Mouse (Mus musculus): ENCODE results near the gene Magi2.

Magi2 gene

DNA sequence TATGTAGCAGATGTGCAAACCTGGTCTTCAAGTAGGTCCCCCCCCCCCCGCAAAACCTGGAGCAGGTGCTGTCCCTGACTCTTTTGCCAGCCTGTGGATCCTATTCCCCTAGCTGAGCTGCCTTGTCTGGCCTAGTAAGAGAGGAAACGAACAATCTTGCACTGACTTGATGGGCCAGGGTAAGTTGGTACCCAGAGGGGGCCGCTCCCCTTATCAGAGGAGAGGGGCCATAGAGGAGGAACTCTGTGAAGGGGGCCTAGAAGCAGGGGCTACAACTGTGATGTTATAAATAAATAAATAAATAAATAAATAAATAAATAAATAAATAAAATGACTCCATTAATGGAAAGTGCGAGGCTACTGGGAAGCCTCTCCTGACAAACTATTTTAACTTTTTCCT lies 848.0 kb downstream of the Magi2 start:
- DNase-seq (ENCODE audit: low spot score) = no peak

DNA sequence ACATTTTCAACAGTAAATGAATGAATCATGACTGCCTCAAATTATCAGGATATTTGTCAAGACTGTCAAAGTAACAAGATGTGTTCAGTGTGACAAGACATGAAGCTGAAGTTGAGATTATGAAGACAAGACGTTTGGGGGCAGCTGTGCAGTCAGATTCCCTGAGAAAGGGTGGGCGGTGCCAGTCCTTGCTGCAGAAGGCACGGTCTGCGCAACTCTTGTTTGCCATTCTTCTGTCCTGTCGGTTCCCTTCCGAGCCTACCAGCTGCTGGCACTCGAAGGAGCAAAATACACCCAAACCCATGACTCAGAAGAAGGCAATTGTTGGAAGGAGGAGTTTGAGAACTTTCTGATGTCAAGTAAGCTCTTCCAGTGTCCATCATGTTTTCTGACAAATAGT lies 852.1 kb downstream of the Magi2 start:
- no peak for DNase-seq (ENCODE audit: low spot score)

DNA sequence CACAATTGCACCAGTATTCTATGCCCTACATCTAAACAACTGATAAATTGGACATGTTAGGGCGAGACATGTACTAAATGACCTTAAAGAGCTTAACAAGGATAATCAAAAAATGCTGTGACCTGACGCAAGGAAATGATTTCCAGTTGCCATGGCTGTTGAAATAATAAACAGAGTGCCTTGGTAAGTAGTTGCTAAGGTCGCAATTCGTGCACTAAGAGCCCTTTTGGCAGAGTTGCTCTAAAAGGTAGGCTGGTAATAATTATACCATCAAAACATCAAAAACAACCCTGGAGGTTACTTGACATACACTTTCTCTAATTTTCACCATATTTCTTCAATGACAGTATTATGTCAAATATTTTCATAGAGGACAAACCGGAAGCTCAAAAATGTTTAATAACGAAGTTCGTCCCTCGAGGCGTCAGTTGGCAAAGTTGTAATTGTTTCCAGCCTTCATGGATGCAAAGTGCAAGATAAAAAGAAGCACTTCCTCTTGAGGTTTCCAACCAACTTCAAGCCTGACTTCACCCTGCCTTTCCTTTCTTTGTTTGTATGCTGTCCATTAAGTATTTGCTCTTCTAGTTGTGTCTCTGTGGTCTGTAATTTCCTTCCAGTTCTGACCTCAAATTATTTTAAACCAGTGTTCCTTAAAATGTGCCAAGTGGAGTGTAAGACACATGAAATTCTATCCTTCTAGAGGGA lies 853.9 kb downstream of the Magi2 start:
- no peak for DNase-seq (ENCODE audit: low spot score)

DNA sequence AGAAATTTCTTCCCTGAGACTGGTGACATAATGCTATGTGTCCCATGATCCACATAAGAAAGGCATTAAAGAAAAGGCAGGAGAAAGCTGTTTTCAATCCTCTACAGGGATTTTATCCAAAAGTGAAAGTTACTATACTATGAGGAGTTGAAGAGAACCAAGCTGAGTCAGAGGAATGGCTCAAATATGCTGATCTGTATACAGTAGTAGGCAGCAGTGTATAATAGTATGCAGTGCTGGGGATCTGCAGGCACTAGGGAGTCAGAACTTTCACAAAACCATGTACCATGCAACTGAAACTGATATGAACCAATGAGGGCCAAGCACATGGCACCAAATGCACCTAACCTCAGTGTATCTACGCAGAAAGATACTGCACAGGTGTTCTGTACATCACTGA lies 855.5 kb downstream of the Magi2 start:
- DNase-seq (ENCODE audit: low spot score) = no peak

DNA sequence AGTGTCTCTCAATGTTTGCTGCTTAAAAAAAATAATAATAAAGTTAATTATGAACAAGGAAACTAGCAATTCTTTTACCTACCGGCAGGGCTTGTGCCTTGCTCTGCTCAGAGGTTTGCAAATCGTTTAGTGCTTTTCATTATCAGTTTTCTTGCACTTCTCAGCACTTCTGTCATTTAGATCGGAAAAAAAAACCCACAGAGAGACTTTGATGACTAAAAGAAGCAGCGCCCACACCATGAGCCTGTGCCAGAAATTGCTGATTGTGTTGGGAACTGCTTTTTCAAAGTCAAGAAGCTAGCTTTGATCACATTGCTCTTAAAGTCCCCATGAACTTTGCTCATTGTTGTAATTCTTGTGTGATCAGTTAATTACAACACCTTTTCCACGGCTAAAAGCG lies 860.2 kb downstream of the Magi2 start:
- no peak for DNase-seq (ENCODE audit: low spot score)

DNA sequence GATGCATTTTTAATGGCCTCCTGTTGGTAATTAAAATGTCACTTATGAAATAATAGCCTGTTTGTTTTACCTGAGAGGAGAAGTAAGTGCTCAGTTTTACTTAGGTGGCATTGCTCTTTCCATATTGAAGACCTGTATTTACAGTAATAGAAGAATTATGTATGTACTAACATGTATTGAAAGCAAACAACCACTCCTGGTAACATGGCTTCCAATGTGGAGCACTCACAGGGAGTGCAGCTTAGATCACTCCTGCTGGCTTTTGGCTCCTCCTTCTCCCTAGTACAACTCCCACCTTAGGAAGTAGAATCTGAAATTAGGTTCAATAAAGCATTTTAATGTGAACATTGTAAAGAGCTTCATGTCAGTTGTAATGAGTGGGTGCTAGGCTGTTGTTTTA lies 877.0 kb downstream of the Magi2 start:
- DNase-seq (ENCODE audit: low spot score) = no peak

DNA sequence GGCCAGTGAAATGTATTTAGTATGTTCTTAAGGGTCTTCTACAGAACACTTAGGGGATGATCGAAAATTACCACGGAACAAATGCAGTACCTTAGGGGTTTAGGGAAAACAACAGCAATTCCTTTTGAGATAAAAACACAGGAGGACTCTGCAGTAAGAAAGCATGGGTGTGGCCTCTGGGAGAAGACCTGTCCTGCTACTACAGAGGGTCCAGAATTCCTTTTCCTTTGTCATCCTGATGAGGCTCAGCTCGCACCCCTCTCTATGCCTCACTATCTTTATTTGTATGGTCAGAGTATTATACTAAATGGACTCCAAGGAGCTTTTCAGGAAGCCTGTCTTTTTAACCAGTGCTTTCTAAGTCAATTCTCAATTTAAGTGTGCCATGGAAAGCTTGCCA lies 877.7 kb downstream of the Magi2 start:
- no peak for DNase-seq (ENCODE audit: low spot score)

DNA sequence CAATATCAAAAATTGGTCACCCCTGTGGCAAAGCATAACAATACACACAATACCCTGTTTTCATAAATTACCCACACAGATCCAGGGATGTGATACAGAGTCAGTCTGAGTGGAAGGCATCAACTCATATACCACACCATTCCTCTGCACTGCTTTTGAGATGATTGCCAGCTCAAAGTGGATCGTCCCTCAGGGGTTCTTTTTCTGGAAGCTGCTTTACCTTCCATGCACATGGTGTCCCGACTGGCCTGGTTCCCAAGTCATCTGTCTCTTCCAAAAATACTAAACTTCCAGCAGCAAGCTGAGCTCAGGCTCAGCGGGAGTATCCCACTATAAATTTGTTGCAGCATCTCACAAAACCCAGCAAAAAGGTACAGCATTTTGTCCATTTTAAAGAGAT lies 882.7 kb downstream of the Magi2 start:
- no peak for DNase-seq (ENCODE audit: low spot score)

DNA sequence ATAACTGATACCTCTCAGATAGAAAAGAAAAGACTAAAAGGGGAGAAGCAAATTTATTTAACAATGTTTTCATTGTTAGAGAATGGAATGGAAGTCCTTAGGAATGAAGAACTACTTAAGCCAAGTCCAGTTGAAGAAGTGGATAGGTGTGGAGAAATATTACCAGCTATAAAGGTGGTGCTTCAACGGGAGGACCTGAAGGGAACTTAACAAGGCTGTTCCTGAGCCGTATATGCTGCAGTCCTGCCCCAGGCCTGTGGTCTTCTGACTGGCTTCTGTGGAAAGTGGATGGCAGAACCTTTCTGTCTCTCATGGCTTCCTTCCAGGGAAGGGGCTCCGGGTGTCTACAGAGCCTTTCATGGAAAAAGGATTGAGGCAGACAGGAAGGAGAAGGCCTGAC lies 890.3 kb downstream of the Magi2 start:
- DNase-seq (ENCODE audit: low spot score) = no peak

DNA sequence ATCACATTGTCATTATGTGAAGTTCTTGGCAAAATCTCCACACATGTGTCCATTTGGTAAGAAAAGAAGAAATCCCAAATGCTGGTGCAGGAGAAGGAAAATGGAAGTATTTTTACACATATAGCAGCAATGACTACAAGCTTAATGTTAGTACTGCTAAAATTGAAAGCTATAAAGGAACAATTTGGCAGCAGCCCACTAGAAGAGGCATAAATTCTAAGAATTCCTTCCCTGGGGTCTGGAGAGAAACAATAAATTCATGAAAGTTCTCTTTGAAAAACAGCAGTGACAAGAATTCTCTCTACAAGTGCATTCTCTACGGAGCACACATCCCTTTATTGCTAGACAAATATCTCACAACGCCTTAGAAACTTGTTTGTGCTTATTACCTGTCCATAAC lies 913.4 kb downstream of the Magi2 start:
- DNase-seq (ENCODE audit: low spot score) = no peak

DNA sequence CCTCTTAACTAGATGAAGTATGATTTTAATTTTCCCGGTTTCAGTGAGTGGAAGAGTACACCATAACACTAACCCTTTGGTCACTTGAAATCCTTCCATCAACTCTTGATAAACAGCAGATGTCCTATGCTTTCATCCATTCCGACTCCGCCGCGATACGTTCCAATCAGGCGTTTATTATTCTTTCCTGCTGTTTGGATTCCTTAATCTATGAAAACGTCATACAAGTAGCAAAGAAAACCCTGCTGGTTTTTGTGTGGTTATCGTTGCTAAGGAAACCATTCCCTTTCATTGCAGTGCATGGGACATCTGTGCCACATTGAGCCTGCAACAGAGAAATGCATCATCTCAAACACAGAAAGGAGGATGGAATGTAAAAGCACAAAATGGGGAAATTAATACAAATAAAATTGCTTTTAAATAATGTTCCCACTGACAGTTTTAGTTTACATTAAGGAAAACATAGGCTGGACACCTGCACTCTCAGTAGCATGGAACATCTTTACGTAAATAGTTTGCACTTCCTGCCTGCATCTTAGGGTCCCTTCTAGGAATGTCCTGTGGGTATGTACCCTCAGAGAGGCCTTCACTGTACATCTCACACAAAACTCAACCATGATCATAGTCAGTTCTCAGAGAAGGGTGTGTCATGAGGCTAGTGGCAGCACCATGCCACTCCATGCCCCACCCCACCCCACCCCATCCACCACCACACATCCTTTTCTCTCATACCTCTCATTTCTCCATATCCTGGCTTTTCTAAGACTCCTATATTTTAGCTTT lies 914.0 kb downstream of the Magi2 start:
- no peak for DNase-seq (ENCODE audit: low spot score)

DNA sequence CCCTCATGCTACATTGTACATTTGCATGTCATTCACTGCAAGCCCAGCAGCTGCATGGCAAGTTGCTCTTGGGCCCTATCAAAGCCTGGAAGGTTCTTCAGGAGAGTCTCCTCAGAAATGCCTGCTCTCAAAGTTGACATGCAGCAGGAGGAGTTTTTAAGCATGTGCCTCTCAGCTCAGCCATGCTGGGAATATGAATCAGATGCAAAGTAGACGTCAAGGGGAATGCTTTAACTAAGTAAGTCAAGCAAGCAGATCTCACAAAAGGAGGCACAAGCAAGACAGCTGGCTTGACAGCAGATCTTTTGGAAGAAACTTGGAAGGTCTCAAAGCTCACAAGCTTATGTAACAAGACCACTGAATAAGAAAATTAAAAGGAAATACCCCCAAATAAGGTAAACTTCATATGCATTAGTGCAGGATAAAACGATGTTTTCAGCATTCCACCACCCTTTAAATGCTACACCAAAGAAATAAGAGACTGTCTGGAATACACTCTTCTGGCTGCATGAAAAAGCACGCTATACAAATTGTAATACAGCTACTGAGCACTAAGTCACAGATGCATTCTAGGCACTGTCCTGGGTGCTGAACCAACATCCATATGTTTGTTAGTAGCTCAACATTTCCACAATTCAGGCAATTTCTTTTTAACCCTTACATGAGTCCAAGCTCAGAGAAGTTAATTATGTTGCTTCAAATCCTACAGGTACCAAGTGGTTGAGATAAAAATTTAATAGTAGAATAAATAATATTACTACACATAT lies 926.7 kb downstream of the Magi2 start:
- DNase-seq (ENCODE audit: low spot score) = no peak

DNA sequence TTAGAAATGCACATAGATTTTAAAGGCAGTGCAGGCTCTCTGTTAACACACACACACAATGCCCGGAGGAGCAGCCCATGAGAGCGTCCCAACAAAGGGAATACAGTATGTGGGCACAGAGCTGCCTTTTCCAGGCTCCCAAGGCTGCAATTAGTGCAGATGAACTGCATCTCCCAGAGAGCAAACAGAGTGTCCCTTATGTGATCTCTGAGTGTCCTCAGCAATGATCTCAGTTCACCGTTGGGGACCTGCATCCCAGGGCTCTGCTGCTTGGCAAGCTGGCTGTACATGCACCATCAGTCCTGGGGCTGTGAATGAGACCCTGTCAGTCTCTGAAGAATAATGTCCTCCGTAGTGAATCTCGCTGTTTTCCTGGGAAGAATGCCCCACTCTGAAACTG lies 969.9 kb downstream of the Magi2 start:
- no peak for DNase-seq (ENCODE audit: low spot score)

DNA sequence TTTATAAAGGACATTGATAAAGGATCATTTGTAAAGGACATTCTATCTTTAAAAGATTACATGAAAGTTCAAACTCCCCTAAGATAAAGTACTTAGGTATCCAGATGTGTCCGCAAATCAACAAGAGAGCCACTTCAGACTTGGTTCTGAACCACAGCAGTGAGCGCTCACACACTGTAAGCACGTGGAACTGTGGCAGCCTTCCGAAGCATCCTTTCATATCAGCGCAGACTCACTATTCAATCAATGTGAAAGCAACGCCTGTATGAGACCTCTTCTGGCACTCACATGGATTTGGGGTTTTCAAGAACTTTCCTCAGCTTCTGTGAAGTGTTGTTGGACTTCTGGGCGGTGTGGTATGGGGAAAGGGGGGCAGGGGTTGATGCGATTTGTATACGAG lies 970.6 kb downstream of the Magi2 start:
- no peak for DNase-seq (ENCODE audit: low spot score)

DNA sequence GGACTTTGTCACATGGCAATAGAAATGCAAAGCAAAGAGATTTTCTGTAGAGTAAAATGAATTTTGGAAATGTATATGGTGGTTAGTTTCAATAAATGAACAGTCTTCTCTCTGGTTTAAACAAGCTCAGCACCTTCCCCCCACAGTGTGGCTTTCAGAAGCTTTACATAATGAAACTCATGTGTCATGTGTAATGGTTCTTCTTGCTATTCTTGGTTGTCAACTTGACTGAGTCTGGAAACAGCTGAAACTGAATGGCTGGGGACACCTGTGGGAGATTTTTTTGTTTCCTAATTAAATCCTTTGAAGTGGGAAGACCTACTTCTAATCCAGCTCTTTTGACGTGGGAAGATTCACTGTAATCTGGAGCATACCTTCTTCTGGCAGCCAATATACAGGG lies 974.5 kb downstream of the Magi2 start:
- DNase-seq (ENCODE audit: low spot score) = no peak

DNA sequence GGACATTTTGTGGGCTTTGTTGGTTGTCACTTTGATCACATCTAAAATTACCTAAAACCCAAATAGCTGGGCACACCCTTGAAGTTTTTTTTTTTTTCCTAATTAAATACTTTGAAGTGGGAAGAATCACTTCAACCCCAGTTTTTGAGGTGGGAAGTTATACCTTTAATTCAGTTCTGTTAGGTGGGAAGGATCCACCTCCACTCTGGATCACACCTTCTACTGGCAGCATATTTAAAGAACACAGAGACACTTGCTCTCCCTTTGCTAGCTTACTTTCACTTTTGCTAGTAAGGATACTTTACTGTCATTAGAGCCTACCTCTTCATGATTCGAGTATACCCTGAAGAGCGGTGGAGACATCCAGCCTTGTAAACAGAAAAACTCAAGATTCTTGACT lies 981.3 kb downstream of the Magi2 start:
- no peak for DNase-seq (ENCODE audit: low spot score)

DNA sequence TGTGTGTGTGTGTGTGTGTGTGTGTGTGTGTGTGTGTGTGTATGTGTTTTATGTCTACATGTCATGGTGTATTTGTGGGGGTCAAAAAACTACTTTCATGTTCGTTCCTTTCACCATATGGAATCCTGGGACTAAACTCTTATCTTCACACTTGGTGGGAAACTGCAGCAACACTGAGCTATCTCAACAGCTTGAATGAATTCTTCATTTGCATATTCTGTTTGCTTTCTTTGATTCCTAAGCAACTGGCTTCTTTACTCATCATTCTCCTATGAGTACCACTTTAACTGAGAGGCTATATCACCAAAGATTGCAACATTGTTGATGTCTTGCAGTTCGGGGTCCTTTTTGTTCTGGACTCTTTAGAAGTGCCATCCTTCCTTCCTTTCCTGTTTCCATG lies 986.5 kb downstream of the Magi2 start:
- no peak for DNase-seq (ENCODE audit: low spot score)

DNA sequence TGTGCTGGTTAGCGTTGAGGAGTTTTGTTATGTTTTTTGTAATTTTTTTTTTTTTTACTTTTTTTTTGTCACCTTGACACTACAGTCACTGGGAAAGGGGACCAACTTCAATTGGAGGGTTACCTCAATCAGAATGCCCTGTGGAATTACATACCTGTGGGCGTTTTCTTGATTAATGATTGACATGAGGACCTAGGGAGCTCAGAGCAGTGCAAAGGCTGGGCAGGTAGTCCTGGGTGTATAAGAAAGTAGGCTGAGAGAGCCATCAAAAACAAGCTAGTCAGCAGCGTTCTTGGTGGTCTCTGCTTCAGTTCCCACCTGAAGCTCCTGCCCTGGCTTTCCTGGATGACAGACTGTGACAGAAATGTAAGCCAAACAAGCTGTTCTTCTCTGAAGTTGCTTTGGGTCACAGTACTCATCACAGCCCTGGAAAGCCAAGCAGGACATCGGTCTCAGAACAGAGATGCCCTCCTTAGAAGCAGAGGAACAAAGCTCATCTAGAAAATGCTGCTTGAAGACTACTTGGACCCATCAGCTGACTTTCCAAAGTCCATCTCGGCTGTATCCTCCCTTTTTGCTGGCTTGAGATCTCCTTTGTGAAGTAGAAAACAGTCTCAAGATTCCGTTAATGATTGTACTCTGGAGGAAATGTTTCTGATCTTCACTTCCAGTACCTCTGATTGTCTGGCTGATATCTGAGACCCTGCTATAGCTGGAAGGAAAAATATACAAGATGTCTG lies 999.8 kb downstream of the Magi2 start:
- DNase-seq (ENCODE audit: low spot score) = no peak

DNA sequence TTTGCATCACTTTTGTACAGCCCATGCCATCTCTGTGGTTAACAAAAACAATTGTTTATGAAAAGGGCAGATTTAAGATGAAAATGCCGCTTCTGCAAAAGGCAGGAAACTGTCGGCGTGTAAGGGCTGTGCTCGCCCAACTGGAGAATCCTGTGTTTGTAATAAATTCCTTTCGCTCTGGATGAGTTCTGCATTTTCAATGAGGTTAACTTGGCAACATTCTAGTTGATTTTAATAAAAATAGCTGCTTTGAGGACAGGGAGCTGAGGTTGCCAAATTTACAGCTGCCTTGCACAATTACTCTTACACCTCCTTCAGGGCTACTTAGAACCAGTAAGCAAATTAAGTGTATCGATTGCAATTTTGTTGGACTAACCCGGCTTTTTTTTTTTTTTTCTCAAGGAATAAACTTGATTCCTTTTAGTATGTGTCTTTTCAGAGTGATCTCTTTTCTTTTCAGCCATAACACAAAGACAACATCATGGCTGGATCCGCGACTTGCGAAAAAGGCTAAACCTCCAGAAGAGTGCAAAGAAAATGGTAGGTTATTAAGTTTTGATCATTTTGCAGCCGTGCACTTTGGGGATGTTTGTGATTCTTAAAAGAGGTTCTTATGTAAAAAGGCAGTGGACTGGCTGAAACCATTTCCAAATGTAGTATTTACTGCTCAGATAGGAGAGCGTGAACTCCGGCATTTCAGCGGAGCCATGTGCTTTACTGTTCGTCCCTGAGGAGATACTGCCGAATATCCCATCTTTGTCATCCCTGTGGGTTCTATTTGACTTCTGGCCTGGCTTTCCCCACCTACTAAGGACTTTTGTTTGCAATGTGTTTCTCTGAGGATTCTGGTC lies 1001.3 kb downstream of the Magi2 start:
- no peak for DNase-seq (ENCODE audit: low spot score)

DNA sequence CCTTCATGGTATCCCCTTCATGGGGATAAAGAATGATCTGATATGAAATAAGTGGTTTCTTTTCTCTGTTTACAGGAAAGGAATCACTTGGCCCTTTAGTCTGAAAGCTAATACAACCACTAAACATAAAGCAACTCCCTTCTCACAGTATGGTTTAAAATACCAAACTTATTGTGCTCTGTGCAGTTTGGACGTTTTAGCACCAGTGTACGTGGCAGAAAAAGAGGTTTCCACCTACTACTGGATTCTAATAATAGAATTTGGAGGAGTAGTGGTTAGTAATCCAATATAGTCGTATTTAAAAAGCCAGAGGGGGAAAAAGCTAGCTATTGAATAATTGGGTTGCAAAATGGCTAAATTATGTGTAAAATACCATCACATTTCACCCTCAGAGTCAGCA lies 1005.1 kb downstream of the Magi2 start:
- DNase-seq (ENCODE audit: low spot score) = no peak

DNA sequence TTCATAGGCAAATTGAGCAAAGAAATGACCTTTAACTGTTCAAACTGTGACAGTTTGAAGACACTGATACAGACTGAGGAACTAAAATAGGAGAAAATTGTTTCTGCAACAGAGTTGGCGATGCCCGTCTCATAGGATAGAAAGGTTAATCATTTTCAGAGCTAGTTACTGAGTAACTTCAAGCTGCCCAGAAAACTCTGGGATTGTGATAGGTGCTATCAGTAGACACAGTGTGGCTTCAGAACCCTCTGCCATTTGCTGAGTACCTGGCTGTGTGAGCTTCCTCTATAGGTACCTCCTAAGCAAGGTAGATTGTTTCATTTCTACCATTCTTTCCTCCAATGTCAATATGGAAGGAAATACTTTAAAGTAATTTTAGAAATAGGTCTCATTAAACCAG lies 1014.7 kb downstream of the Magi2 start:
- DNase-seq (ENCODE audit: low spot score) = no peak

DNA sequence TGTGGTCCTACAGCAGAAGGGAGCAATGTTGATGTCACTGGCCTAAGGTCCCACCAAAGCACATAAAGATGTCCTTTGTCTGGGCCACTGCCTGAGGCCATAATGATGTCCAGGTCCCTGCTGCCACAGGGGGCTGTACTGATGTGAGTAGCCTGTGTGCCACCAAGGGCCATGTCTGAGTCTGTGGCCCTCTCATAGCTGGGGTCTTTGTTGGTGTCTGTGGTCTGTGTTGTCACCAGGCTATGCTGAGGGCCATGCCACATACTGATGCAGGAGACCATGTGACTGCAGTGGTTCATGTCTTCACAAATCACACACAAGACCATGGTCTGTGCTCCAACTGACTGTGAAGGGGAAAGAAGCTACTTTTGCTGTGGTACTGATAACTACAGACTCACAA lies 1015.7 kb downstream of the Magi2 start:
- no peak for DNase-seq (ENCODE audit: low spot score)
